Mouse (Mus musculus) liver, adult 2 months (tissue): ENCODE measurements around the gene Cacna2d3.

Source experiments
- CTCF ChIP-seq: fragments of 200-500 bp; IDR thresholded peaks from 2 replicates; pipeline ENCODE4 v1.5.1; 2011; ENCODE audit warnings: low read depth, low read length, control low read depth
- POLR2A ChIP-seq: fragments of 200-500 bp; IDR thresholded peaks from 2 replicates; pipeline ENCODE4 v1.6.1; 2011; ENCODE audit warnings: low read length, control low read depth; ENCODE audit not compliant: insufficient read depth; ENCODE audit errors: extremely low read depth

DNA sequence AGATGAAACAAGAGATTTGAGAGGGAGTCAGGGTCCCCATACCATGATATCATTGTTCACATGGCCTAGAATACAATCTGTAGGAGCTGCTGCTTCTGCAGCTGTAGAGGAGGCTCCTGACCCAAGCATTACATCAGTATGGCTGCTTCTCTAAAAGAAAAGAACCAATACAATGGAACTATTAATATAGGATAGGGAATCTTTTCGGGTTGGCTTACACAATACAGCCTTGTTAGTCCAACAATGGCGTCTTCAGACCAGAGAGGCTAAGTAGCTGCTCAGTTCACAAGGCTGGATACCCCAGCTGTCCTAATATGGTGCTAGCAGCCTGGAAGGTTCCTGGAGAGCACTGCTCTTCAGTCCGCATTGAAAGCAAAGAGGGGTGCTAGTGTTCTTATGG lies 296.5 kb downstream of the Cacna2d3 start:
- TF ChIP-seq POLR2A, result no peak
- TF ChIP-seq CTCF, result no peak
